Mouse (Mus musculus) fat pad, adult 2 months (tissue): ENCODE measurements around the gene Sco2.

ENCODE experiments used
- DNase-seq: peaks from one replicate; pipeline ENCODE4 v3.0.0-alpha.2; 2011; ENCODE audit warnings: low read depth, low spot score; ENCODE audit errors: extremely low read depth

Gene Sco2

GRCm38 (mm10) chr15:89373027-89373761, 452 bp downstream of the Sco2 start:
- no peak for DNase-seq

GRCm38 (mm10) chr15:89372536-89372935, 1.1 kb downstream of the Sco2 start:
- no peak for DNase-seq

GRCm38 (mm10) chr15:89372068-89372467, 1.6 kb downstream of the Sco2 start:
- DNase-seq: no peak

- DNase-seq: no peak
Measured at GRCm38 (mm10) chr15:89365141-89365551, 8.5 kb downstream of the Sco2 start.

- peak; percentile 95 for DNase-seq
Measured at GRCm38 (mm10) chr15:89363051-89363450, 10.6 kb downstream of the Sco2 start.

- no peak for DNase-seq
Measured at GRCm38 (mm10) chr15:89358784-89359183, 14.9 kb downstream of the Sco2 start.

- DNase-seq: no peak
Measured at GRCm38 (mm10) chr15:89356372-89356771, 17.3 kb downstream of the Sco2 start.

- no peak for DNase-seq
Measured at GRCm38 (mm10) chr15:89355241-89356187, 18.1 kb downstream of the Sco2 start, which contains the start of the genes Lmf2 and Ncaph2. Lmf2 (minus strand) TSS chr15:89355659. Ncaph2 (plus strand) TSS chr15:89355719.

- no peak for DNase-seq
Measured at GRCm38 (mm10) chr15:89354455-89354854, 19.2 kb downstream of the Sco2 start.

- DNase-seq: no peak
Measured at GRCm38 (mm10) chr15:89353837-89354236, 19.8 kb downstream of the Sco2 start.

- no peak for DNase-seq
Measured at GRCm38 (mm10) chr15:89352795-89353194, 20.9 kb downstream of the Sco2 start.

- DNase-seq: no peak
Measured at GRCm38 (mm10) chr15:89352054-89352453, 21.6 kb downstream of the Sco2 start.

- DNase-seq: no peak
Measured at GRCm38 (mm10) chr15:89351302-89351701, 22.3 kb downstream of the Sco2 start.

GRCm38 (mm10) chr15:89350447-89350846, 23.2 kb downstream of the Sco2 start:
- no peak for DNase-seq

- DNase-seq: no peak
Measured at GRCm38 (mm10) chr15:89343325-89343724, 30.3 kb downstream of the Sco2 start.

GRCm38 (mm10) chr15:89341678-89342077, 32.0 kb downstream of the Sco2 start:
- no peak for DNase-seq

- DNase-seq: no peak
Measured at GRCm38 (mm10) chr15:89340136-89340535, 33.5 kb downstream of the Sco2 start.

GRCm38 (mm10) chr15:89339696-89340095, 34.0 kb downstream of the Sco2 start:
- DNase-seq: no peak

- no peak for DNase-seq
Measured at GRCm38 (mm10) chr15:89336422-89336821, 37.2 kb downstream of the Sco2 start.

- DNase-seq: no peak
Measured at GRCm38 (mm10) chr15:89334774-89335537, 38.7 kb downstream of the Sco2 start.

GRCm38 (mm10) chr15:89334271-89334670, 39.4 kb downstream of the Sco2 start, which contains the start of gene Miox:
Miox (plus strand) TSS chr15:89334398.
- DNase-seq: no peak
